Comparison of ENCODE assay signal across 16 mouse cellular contexts in genomic region chr4:74277486-74277885, GRCm38 (mm10). TPM values are rescaled to one million over a fixed set of nuclear protein-coding genes. Genes with fewer than 3 reads are reported as not detected.
DNase-seq lines count a peak whose midpoint lies in the region; ATAC-seq lines count a peak whose summit lies in the region.
"Had no signal": no experiment of that assay in that cellular context is flagged by ENCODE, and none has a peak within 500 bp of the region (broad histone marks: within the 10 kb centered on the region; RNA-seq: fewer than 3 reads in every experiment).

No protein-coding gene starts in this region.

- peak; percentile 84 for ATAC-seq in cerebellum, adult (ENCODE audit: insufficient number of reproducible peaks, low FRiP score, low TSS enrichment)
- peak; percentile 27; the same call in 1 of the 2 replicates for ATAC-seq in kidney, embryonic 16.5 days (ENCODE audit: low FRiP score, low TSS enrichment)
- no peak for ATAC-seq in kidney, embryonic 15.5 days (replicated peaks; ENCODE audit: low FRiP score)
- peak; percentile 33; the same call in 1 of the 2 replicates for ATAC-seq in midbrain, embryonic 15.5 days (replicated peaks)
- no peak for ATAC-seq in CD4-positive, CD25-positive, alpha-beta regulatory T cell, adult 4 months
- ATAC-seq: intestine, embryonic 16.5 days; liver, embryonic 12.5 days had no signal

- H3K4me2 ChIP-seq in kidney, embryonic 16.5 days (replicated peaks; ENCODE audit: low read depth, low read length) = no peak overlapping the region
- no peak overlapping the region for H3K4me2 ChIP-seq in kidney, embryonic 15.5 days
- no peak overlapping the region for H3K4me2 ChIP-seq in midbrain, embryonic 15.5 days
- H3K4me2 ChIP-seq: liver, embryonic 12.5 days; lung, embryonic 15.5 days; stomach, embryonic 15.5 days had no signal

- no peak overlapping the region for H3K9ac ChIP-seq in kidney, embryonic 16.5 days (replicated peaks; ENCODE audit: low read length)
- no peak overlapping the region for H3K9ac ChIP-seq in kidney, embryonic 15.5 days
- H3K9ac ChIP-seq in midbrain, embryonic 15.5 days = no peak overlapping the region
- H3K9ac ChIP-seq: liver, embryonic 12.5 days; lung, embryonic 15.5 days; stomach, embryonic 15.5 days had no signal

- no peaks in the 10 kb centered on the region for H3K9me3 ChIP-seq in kidney, embryonic 16.5 days (ENCODE audit: low read length)
- no peaks in the 10 kb centered on the region for H3K9me3 ChIP-seq in kidney, embryonic 15.5 days (replicated peaks)
- H3K9me3 ChIP-seq in midbrain, embryonic 15.5 days = no peaks in the 10 kb centered on the region
- H3K9me3 ChIP-seq: liver, embryonic 12.5 days; lung, embryonic 15.5 days; stomach, embryonic 15.5 days had no signal

- H3K27me3 ChIP-seq in kidney, embryonic 16.5 days (ENCODE audit: insufficient read depth, low read length) = no peaks in the 10 kb centered on the region
- H3K27me3 ChIP-seq in kidney, embryonic 15.5 days = no peaks in the 10 kb centered on the region
- H3K27me3 ChIP-seq in midbrain, embryonic 15.5 days (replicated peaks) = no peaks in the 10 kb centered on the region
- H3K27me3 ChIP-seq: CH12.LX; liver, embryonic 12.5 days; lung, embryonic 15.5 days; stomach, embryonic 15.5 days had no signal

- no peak for DNase-seq in cerebellum, postnatal 4 days (ENCODE audit: low spot score in 2 of 2)
- DNase-seq in cerebellum, adult 8-10 months = peak; percentile 32
- no peak for DNase-seq in adrenal gland, adult 18-20 months (ENCODE audit: low spot score in 2 of 2)
- DNase-seq: gastrocnemius, postnatal 10 days; heart, adult 2 months; kidney, postnatal 14 days had no signal

- 96% methylated on average over 1 of the region's 1 CpGs for WGBS in kidney, embryonic 16.5 days
- WGBS in kidney, embryonic 15.5 days = 79% methylated on average over 1 of the region's 1 CpGs
- WGBS in midbrain, embryonic 15.5 days = 95% methylated on average over 1 of the region's 1 CpGs

- H3K4me1 ChIP-seq in kidney, embryonic 16.5 days (ENCODE audit: insufficient read depth, low read length) = no peaks in the 10 kb centered on the region
- no peaks in the 10 kb centered on the region for H3K4me1 ChIP-seq in kidney, embryonic 15.5 days
- H3K4me1 ChIP-seq in midbrain, embryonic 15.5 days = no peaks in the 10 kb centered on the region
- H3K4me1 ChIP-seq: lung, embryonic 15.5 days; stomach, embryonic 15.5 days had no signal

- H3K27ac ChIP-seq in kidney, embryonic 16.5 days (ENCODE audit: low read length) = no peak overlapping the region
- no peak overlapping the region for H3K27ac ChIP-seq in kidney, embryonic 15.5 days
- no peak overlapping the region for H3K27ac ChIP-seq in midbrain, embryonic 15.5 days
- H3K27ac ChIP-seq: heart, adult 2 months; liver, embryonic 12.5 days; lung, embryonic 15.5 days; stomach, embryonic 15.5 days had no signal

- H3K36me3 ChIP-seq in kidney, embryonic 16.5 days (ENCODE audit: insufficient read depth, low read length) = peaks cover 6% of the 10 kb centered on the region; the same call in 1 of the 2 replicates
- peaks cover 15% of the 10 kb centered on the region for H3K36me3 ChIP-seq in kidney, embryonic 15.5 days
- H3K36me3 ChIP-seq in midbrain, embryonic 15.5 days (replicated peaks) = peaks cover 3% of the 10 kb centered on the region; the same call in 1 of the 2 replicates
- H3K36me3 ChIP-seq: stomach, embryonic 15.5 days had no signal

- no peak overlapping the region for H3K4me3 ChIP-seq in kidney, embryonic 16.5 days (ENCODE audit: low read length)
- no peak overlapping the region for H3K4me3 ChIP-seq in kidney, embryonic 15.5 days (replicated peaks)
- no peak overlapping the region for H3K4me3 ChIP-seq in midbrain, embryonic 15.5 days
- H3K4me3 ChIP-seq: heart, adult 2 months; liver, embryonic 12.5 days; lung, embryonic 15.5 days; stomach, embryonic 15.5 days had no signal

RNA-seq across cellular contexts. Expression of gene Kdm4c, which starts 35.2 kb away (rescaled TPM):
- polyA plus RNA-seq in kidney, embryonic 16.5 days (2015; fragmentation: Nextera tagmentation; extraction: Ambion mirVana) = 13.5 and 14.8 TPM in 2 replicates
- 13.2 and 13.4 TPM in 2 replicates for polyA plus RNA-seq in kidney, embryonic 15.5 days (2015; fragmentation: Nextera tagmentation; extraction: Ambion mirVana)
- 16.9 and 17.6 TPM in 2 replicates for polyA plus RNA-seq in midbrain, embryonic 15.5 days (2015; fragmentation: Nextera tagmentation; extraction: Ambion mirVana)
- 10 to 100 TPM; 19.4 to 19.8 TPM for total RNA-seq in adrenal gland, adult 18-20 months (2021)
- 10 to 100 TPM; 28.8 to 34.9 TPM for polyA plus RNA-seq in CD4-positive, CD25-positive, alpha-beta regulatory T cell, adult 4 months (2017; shearing (Covaris generic))

Comparison
In these comparisons a context has a peak if more than half of its experiments do, and no peak if none do; other contexts are left out.
1. ATAC-seq: peak in cerebellum, adult (single experiment), kidney, embryonic 16.5 days (single experiment) and midbrain, embryonic 15.5 days (single experiment); none in kidney, embryonic 15.5 days (single experiment) and CD4-positive, CD25-positive, alpha-beta regulatory T cell, adult 4 months (single experiment).